Mouse (Mus musculus): ENCODE results near the gene Gstt1. TPM values are rescaled to one million over a fixed set of nuclear protein-coding genes. Genes with fewer than 3 reads are reported as not detected.
A peak's percentile ranks its signal among the peaks of the same experiment; 100 is the strongest.

The Gstt1 gene
- polyA plus RNA-seq, 1 experiment from 2014 or later, result 217 TPM

DNA sequence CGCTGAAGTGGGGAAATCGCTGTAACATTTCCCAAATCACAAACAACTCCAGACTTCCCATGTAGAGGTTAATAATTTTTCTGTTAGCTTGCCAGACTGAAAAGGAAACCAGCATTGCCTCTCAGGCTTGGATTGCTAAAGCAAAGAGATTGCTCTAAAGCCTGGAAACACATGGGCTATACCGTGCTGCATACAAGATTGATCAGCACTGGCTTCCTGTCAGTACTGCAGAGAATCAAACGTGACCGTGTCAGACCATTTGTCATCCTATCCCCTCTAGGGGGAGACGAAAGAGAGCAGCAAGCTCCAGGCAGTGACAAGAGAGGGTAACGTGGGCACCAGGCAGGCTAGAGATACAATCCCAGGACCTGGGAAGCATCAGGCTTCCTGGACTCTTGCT is 7.6 kb downstream of the Gstt1 start:
- ATAC-seq (ENCODE audit: low read depth), result no peak
- WGBS (ENCODE audit: insufficient replicate concordance), result 12% methylated on average over 7 of the region's 7 CpGs
- H3K36me3 ChIP-seq (ENCODE audit: control insufficient read depth, insufficient read depth), result no peaks in the 10 kb centered on the region
- no peaks in the 10 kb centered on the region for H3K9me3 ChIP-seq (replicated peaks; ENCODE audit: control insufficient read depth, low read length)
- no peak overlapping the region for H3K9ac ChIP-seq (ENCODE audit: low read depth, low read length)
- H3K27ac ChIP-seq (ENCODE audit: low read length), result peak overlapping the region; percentile 77
- no peak overlapping the region for H3K4me3 ChIP-seq (ENCODE audit: low read depth, low read length)
- no peak overlapping the region for H3K4me2 ChIP-seq (ENCODE audit: low read depth, low read length)
- H3K27me3 ChIP-seq (ENCODE audit: control insufficient read depth, insufficient read depth, low read depth, low read length), result no peaks in the 10 kb centered on the region
- H3K4me1 ChIP-seq (ENCODE audit: control insufficient read depth, low read depth, low read length), result peaks cover 2% of the 10 kb centered on the region

DNA sequence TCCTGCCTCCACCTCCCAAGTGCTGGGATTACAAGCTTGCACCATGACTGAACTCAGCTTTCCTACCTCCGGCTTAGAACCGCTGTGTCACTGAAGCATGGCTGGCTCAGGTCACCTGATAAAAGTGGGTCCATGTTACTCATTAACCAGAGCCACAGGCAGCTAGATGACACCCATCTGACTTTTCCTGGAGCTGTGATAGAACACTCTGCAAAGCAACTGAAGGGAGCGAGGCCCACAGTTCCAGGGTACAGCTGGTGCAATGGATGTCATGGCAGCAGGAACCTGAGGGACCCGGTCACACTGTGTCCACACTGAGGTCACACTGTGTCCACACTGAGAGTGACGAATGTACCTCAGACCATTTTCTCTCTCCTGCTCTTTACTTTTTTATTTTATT is 8.5 kb downstream of the Gstt1 start:
- Histone ChIP-seq H3K4me2 (ENCODE audit: low read depth, low read length) (no peak overlapping the region), H3K4me1 (ENCODE audit: control insufficient read depth, low read depth, low read length) (peaks cover 2% of the 10 kb centered on the region), H3K9ac (ENCODE audit: low read depth, low read length) (no peak overlapping the region), H3K9me3 (replicated peaks; ENCODE audit: control insufficient read depth, low read length) (no peaks in the 10 kb centered on the region), H3K36me3 (ENCODE audit: control insufficient read depth, insufficient read depth) (no peaks in the 10 kb centered on the region), H3K4me3 (ENCODE audit: low read depth, low read length) (no peak overlapping the region), H3K27ac (ENCODE audit: low read length) (peak overlapping the region; percentile 77), H3K27me3 (ENCODE audit: control insufficient read depth, insufficient read depth, low read depth, low read length) (no peaks in the 10 kb centered on the region)
- ATAC-seq (ENCODE audit: low read depth), result peak; percentile 95
- WGBS (ENCODE audit: insufficient replicate concordance), result 63% methylated on average over 5 of the region's 5 CpGs

DNA sequence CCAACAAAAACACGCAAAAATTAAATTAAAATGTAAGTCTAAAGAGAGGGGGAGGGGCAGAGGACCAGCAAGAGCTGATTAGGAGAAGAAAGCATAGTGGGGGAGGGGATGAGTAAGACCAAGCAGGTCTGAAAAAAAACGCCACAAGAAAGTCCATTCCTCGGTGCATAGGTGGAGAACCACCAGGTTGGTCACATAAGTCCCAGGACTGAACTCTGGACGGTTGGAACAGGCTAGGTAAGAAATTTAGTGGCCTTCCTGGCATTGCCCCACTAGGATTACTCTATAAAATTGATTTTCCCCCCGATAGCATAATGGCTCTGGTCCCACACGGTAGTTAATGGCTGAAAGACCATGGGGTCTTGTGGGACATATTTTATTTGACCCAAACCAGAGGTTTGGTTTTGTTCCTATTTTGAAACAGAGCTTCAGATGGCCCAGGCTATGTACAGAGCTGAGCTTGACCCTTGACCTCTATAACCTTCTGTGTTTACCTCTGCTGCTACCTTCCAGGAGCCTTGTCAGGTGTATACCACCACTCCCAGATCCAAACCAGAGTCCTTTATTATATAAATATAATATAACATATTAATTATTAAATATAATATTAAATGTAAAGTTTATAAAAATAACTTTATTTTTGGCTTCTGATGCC is 9.2 kb downstream of the Gstt1 start:
- Histone ChIP-seq H3K4me2 (ENCODE audit: low read depth, low read length) (no peak overlapping the region), H3K9ac (ENCODE audit: low read depth, low read length) (no peak overlapping the region), H3K27ac (ENCODE audit: low read length) (peak overlapping the region; percentile 77), H3K9me3 (replicated peaks; ENCODE audit: control insufficient read depth, low read length) (no peaks in the 10 kb centered on the region), H3K27me3 (ENCODE audit: control insufficient read depth, insufficient read depth, low read depth, low read length) (no peaks in the 10 kb centered on the region), H3K36me3 (ENCODE audit: control insufficient read depth, insufficient read depth) (no peaks in the 10 kb centered on the region), H3K4me1 (ENCODE audit: control insufficient read depth, low read depth, low read length) (no peaks in the 10 kb centered on the region; the same call in none of the 2 replicates), H3K4me3 (ENCODE audit: low read depth, low read length) (no peak overlapping the region)
- ATAC-seq (ENCODE audit: low read depth), result peak; percentile 49; the same call in 1 of the 2 replicates
- 50% methylated on average over 6 of the region's 6 CpGs for WGBS (ENCODE audit: insufficient replicate concordance)

DNA sequence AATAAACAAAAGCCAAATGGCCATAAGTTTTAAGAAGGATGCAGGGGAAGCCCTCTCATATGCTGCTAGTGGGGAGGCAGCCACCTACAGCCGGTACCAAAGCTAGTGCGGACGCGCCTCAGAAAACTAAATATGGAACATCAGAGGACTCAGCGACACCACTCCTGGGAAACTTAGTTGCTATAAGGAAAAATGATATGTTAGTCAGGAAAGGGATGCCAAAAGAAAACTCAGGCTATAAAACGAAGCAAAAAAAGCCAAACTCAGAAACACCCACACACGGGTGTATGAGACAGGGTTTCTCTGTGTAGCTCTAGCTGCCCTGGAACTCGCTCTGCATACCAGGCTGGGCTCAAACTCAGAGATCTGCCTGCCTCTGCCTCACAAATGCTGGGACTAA is 10.1 kb downstream of the Gstt1 start:
- Histone ChIP-seq H3K9ac (ENCODE audit: low read depth, low read length) (no peak overlapping the region), H3K27me3 (ENCODE audit: control insufficient read depth, insufficient read depth, low read depth, low read length) (no peaks in the 10 kb centered on the region), H3K9me3 (replicated peaks; ENCODE audit: control insufficient read depth, low read length) (no peaks in the 10 kb centered on the region), H3K27ac (ENCODE audit: low read length) (no peak overlapping the region), H3K4me2 (ENCODE audit: low read depth, low read length) (no peak overlapping the region), H3K36me3 (ENCODE audit: control insufficient read depth, insufficient read depth) (no peaks in the 10 kb centered on the region), H3K4me3 (ENCODE audit: low read depth, low read length) (no peak overlapping the region), H3K4me1 (ENCODE audit: control insufficient read depth, low read depth, low read length) (no peaks in the 10 kb centered on the region; the same call in none of the 2 replicates)
- WGBS (ENCODE audit: insufficient replicate concordance), result 81% methylated on average over 8 of the region's 8 CpGs
- no peak for ATAC-seq (ENCODE audit: low read depth)

DNA sequence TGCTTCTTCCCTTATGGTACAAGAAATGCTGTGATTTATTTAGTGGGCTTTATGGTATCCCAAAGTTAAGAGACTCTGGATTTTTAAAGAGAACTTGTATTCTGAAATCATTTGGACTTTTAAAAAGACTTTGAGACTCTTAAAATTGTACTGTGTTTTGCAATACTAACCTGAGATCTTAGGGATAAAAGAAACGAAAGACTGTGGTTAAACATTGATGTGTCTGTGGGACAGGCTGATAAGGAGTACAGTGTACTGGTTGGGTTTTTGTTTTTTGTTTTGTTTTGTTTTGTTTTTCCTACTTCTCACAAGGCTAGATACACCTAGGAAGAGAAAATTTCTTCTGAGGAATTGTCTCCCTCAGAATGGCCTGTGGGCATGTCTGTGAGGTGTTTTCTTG is 12.9 kb downstream of the Gstt1 start:
- no peak overlapping the region for H3K27ac ChIP-seq (ENCODE audit: low read length)
- ATAC-seq (ENCODE audit: low read depth), result no peak
- H3K4me2 ChIP-seq (ENCODE audit: low read depth, low read length), result no peak overlapping the region
- H3K4me1 ChIP-seq (ENCODE audit: control insufficient read depth, low read depth, low read length), result no peaks in the 10 kb centered on the region; the same call in none of the 2 replicates
- H3K9me3 ChIP-seq (replicated peaks; ENCODE audit: control insufficient read depth, low read length), result no peaks in the 10 kb centered on the region
- 4% methylated on average over 1 of the region's 1 CpGs for WGBS (ENCODE audit: insufficient replicate concordance)
- H3K9ac ChIP-seq (ENCODE audit: low read depth, low read length), result no peak overlapping the region
- H3K4me3 ChIP-seq (ENCODE audit: low read depth, low read length), result no peak overlapping the region
- H3K36me3 ChIP-seq (ENCODE audit: control insufficient read depth, insufficient read depth), result no peaks in the 10 kb centered on the region
- peaks cover 16% of the 10 kb centered on the region for H3K27me3 ChIP-seq (ENCODE audit: control insufficient read depth, insufficient read depth, low read depth, low read length)

DNA sequence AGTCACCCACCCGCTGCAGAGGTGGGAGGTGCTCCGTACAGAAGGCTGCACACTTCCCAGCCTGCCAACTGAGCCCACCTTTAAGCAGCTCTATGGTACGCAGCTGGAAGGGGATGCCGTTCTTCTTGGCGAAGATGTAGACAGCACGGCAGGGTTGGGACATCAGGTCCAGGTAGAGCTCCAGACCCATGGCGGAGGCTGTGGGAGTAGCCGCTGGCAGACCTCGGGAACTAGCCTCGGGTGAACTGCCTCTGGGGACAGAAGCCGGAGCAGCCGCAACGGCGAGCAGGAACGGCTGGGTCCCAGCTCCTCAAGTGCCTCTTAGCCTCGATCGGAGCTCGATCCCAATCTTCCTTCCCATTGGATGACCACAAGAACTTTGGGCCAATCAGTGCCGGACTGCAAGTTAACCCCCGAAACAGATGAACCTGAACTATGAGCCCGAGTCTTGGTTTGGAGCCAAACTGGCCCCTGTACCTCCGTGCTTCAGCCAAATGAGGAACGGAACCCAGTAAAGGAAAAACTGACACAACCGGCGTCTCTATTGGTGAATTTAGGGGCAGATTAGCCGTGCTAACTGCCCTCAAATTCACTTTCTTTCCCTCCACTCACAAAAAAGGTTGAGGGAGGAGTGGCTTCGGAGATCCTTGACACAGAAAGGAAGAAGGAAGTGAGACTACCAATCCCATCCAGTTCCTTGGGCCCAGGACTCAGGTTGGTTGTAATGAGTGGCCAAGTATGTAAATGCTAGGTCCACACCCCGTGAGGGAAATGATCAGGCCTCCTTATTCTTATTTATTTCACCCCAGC is 17.4 kb downstream of the Gstt1 start, which contains the start of the genes Gm20441 and Gstt3:
TSS of gene Gm20441 (minus strand) at position 186 of the 810 bp plus-strand sequence.
TSS of gene Gstt3 (minus strand) at position 646 of the 810 bp plus-strand sequence.
- Histone ChIP-seq H3K4me3 (ENCODE audit: low read depth, low read length) (peak within 1 kb of the TSS; percentile 50), H3K27me3 (ENCODE audit: control insufficient read depth, insufficient read depth, low read depth, low read length) (peaks cover 30% of the 10 kb centered on the region), H3K4me2 (ENCODE audit: low read depth, low read length) (peak within 1 kb of the TSS; percentile 60), H3K36me3 (ENCODE audit: control insufficient read depth, insufficient read depth) (no peaks in the 10 kb centered on the region), H3K9ac (ENCODE audit: low read depth, low read length) (peak within 1 kb of the TSS; percentile 47), H3K9me3 (replicated peaks; ENCODE audit: control insufficient read depth, low read length) (no peaks in the 10 kb centered on the region), H3K27ac (ENCODE audit: low read length) (no peak within 1 kb of the TSS), H3K4me1 (ENCODE audit: control insufficient read depth, low read depth, low read length) (no peaks in the 10 kb centered on the region; the same call in none of the 2 replicates)
- 1% methylated on average over 28 of the region's 28 CpGs for WGBS (ENCODE audit: insufficient replicate concordance)
- ATAC-seq (ENCODE audit: low read depth), result peak; percentile 64

DNA sequence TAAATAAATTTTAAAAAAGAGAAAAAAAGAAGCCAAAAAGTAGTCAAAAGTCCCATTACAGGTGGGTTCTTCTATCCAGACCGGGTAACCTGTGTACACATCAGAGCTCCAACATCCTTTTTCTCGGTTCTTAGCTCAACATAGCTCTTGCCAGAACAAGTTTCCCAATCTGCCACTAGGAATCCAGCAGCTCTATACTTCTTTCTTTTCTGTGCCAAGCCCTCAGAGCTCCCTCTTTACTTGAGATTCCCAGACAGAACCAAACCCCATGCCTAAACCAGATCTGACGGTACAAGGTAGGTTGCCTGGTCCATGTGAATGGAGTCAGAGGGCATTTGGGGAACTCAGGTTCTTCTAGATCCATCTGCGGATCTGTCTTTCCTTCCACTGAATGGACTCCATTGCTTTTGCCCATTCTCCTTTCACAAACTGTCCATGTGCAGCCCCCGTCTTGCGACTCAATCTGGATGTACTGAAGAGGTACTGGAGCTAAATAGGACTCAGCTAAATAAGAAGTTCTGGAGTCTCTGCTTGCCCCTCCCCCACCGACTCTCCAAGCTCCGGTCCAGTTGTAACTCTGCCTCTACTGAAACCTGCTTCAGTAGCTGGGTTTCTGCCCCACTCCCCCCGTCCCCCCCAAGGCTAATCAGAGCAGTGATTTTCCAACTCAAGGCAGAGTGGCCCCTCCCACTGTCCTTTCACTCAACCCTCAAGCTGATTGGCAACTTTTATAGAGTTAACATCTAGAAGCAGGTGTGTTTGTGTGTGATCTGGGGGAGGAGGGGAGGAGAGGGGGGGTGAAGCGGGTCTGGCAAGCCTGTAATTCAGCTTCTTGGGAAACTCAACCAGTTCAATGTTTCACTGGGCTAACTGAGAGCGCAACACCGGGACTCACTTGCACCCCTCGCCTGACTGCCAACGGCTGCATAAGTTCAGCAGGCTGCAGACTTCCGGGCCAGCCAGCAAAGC is 18.9 kb downstream of the Gstt1 start:
- ATAC-seq (ENCODE audit: low read depth), result no peak
- H3K9ac ChIP-seq (ENCODE audit: low read depth, low read length), result no peak overlapping the region
- H3K27ac ChIP-seq (ENCODE audit: low read length), result no peak overlapping the region
- peak overlapping the region; percentile 60 for H3K4me2 ChIP-seq (ENCODE audit: low read depth, low read length)
- H3K27me3 ChIP-seq (ENCODE audit: control insufficient read depth, insufficient read depth, low read depth, low read length), result peaks cover 33% of the 10 kb centered on the region
- H3K4me3 ChIP-seq (ENCODE audit: low read depth, low read length), result peak overlapping the region; percentile 31
- 33% methylated on average over 15 of the region's 15 CpGs for WGBS (ENCODE audit: insufficient replicate concordance)
- H3K4me1 ChIP-seq (ENCODE audit: control insufficient read depth, low read depth, low read length), result no peaks in the 10 kb centered on the region; the same call in 1 of the 2 replicates
- no peaks in the 10 kb centered on the region for H3K36me3 ChIP-seq (ENCODE audit: control insufficient read depth, insufficient read depth)
- no peaks in the 10 kb centered on the region for H3K9me3 ChIP-seq (replicated peaks; ENCODE audit: control insufficient read depth, low read length)

DNA sequence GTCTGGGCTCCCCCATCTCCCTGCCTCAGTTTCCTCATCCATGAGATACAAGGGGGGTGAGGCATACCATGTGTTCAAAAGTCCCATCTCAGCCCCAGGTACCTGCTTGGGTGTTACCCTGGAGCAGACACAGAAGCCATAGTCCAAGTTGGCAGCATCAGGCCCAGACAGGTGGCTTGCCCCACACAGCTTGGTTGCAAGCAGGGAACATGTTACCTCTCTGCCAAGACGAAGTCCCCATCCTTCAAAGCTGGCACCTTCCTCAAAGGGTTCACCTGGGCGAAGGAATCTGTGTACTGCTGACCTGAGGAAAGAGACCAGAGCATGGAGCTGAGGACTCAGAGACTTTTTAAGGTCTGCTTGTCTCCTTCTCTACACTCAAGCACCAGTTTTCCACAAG is 20.5 kb downstream of the Gstt1 start:
- H3K4me2 ChIP-seq (ENCODE audit: low read depth, low read length), result no peak overlapping the region
- no peak overlapping the region for H3K4me3 ChIP-seq (ENCODE audit: low read depth, low read length)
- no peaks in the 10 kb centered on the region for H3K9me3 ChIP-seq (replicated peaks; ENCODE audit: control insufficient read depth, low read length)
- 58% methylated on average over 2 of the region's 2 CpGs for WGBS (ENCODE audit: insufficient replicate concordance)
- peaks cover 33% of the 10 kb centered on the region for H3K27me3 ChIP-seq (ENCODE audit: control insufficient read depth, insufficient read depth, low read depth, low read length)
- H3K27ac ChIP-seq (ENCODE audit: low read length), result no peak overlapping the region
- H3K36me3 ChIP-seq (ENCODE audit: control insufficient read depth, insufficient read depth), result no peaks in the 10 kb centered on the region
- no peak overlapping the region for H3K9ac ChIP-seq (ENCODE audit: low read depth, low read length)
- peaks cover 7% of the 10 kb centered on the region for H3K4me1 ChIP-seq (ENCODE audit: control insufficient read depth, low read depth, low read length)
- ATAC-seq (ENCODE audit: low read depth), result no peak
